Mouse (Mus musculus) adrenal gland, adult 2 months (tissue): Measurements from ENCODE around the gene Shb. TPM values are rescaled to one million over a fixed set of nuclear protein-coding genes. Genes with fewer than 3 reads are reported as not detected.

Experiments used
- DNase-seq: peaks from one replicate; pipeline ENCODE4 v3.0.0; 2021
- polyA plus RNA-seq: library from polyadenylated mRNA; depleted of rRNA; stranded (reverse); fragments of >200 nt; gene quantifications from 2 replicates; pipeline ENCODE4 v1.2.3, GENCODE M21; 2012
- total RNA-seq, 2 experiments: library from RNA; stranded (reverse); gene quantifications; 2 replicates each; pipeline ENCODE4 v1.2.3; 2021

The Shb gene
- total and polyA plus RNA-seq, 3 experiments, result 48.7 to 154 (median 106) TPM

DNA sequence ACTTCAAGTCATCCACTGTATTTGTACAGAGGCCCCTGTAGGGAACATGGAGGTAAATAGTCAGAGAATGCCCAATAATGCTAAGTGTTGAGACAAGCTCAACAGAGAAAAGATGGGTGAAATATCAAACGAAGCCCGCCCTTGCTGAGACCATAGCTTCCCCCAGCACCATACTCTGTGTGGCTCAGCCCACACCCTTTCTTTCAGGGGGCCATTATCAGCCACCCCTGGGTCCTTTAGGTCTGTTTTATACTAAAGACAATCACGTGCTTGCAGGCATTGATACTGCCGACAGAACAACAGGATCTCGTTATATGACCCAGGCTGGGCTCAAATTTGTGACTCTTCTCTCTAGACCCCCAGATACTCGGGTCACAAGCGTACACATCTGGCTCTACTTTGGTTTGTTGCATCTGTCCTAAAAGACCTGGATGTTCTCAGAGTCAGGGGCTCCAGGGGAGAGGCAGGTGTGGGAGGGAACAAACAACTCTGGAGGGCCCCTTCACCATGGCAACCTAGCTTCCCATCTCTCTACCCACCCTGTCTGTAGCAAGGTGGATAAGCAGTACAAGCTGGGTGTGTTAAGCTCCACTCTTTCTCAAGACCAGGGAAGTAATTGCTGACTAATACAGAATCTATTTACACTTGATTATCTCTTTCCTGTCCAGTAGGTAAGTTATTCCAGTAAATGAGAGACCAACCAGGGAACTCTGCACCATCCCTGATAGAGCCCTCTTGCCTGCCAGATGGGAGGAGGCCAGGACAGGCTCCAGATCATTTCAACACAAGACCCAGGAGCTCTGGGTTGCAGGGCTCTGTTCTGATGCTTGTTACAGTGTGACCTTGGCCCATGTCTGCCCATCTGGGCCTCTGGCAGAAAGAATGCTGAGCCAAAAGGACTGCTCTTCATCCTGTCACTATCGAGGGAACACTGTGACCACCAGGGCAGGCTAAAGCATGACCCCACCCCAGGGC is 48.7 kb downstream of the Shb start:
- DNase-seq, result peak; percentile 83

DNA sequence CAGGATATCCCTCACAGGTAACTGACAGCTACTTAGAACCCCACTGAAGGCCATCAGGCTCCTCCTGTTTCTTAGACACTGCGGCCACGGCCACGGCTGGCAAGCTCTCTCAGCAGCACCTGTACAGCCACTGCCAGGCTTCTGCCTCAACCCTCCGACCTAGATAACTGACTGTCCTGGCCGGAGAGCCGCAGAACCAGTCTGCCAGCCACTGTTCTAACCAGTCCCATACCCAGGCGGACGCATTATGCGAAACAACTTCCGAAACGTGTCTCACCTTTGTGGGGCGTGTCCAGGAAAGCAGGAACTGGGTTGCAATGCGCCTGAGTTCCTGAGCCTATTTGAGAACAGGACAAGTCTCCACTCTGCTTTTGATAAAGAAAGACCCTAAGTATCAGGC is 50.0 kb downstream of the Shb start:
- no peak for DNase-seq

DNA sequence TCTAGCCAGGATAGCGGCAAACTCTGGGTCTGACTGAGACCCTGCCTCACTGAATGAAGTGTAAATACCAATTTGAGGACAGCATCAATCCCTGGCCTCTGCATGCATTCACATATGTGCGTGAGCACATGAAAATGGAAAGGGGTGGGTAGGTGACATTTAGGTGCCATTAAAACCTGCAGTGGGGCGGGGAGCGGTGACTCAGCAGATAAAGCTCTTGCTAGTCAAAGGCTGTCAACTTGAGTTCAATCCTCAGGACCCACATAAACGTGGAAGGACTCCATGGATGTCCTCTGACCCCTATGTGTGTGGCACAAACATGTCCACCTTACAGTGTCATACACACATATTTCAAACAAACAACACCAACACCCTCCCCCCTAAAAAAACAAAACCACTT is 50.8 kb downstream of the Shb start:
- DNase-seq, result no peak

DNA sequence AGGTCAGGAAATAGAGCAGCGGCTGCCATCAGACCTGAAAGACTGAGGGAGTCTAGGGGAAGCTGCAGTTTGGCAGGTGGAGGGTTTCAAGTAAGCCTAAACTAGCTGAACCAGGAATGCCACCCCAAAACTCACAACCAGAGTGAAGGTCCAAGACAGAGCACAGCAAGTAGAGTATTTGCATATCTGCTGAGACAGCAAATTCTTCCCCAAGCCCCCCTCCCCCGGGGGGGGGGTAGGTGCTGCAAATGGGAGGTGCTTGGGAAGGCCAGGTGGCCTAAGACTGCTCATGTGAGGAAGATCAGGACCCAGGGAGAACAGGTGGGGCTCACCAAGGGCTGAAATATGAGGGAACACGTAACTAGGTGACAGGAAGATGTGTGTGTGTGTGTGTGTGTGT is 51.7 kb downstream of the Shb start:
- no peak for DNase-seq

DNA sequence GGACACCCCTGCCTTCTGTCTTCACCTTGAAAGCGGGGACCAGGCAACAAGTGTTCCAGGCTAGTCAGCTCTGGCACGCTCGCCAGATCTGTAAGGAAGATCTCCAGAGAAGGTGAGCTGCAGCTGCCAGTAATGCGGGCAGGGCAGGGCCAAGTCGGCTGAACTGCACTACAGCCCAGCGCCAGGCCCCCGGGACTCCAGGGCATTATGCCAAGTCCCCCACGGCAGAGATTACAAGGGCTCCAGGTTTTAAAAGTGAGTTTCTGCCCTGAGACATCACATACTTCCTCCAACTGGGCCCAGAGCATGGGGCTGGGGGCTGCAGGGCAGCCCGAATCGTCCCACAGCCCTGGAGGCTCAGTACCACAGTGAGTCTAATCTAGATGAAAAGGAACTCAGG is 52.8 kb downstream of the Shb start:
- no peak for DNase-seq

DNA sequence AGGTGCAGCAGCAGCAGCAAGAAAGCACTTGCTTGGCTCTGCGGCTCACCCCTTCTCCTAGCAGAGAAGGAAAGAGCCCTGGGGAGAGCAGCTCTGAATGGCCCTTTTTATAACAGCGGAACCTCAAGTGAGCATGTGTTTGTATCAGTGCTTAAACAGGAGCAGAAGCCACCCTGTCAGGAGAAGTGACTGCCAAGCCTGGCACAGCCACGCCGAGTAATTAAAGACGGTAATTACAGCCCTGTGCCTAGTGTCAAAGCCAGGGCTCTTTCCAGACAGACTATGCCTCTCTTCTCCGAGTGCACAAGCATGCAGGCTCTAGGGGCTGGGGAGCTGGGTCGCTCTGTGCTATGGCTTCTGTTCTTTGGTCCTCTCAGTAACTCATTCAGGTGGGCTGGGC is 54.1 kb downstream of the Shb start:
- no peak for DNase-seq

DNA sequence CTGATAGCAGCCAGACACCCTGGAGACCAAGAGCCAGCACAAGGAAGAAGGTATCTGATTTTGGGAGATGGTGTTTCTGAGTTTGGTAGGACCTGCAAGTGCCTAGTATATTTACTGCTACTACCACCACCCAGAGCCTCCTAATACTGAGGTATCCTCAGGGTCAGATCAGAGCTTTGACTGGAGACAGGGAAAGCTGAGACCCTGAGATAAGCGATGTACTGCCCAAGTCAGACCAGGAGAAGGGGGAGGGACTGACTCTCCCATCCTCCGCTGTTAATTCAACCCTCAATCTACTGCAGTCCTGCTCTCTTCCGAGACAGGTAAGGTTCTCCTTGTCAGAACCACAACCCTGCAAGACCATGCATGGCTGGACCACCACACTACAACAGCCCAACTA is 55.2 kb downstream of the Shb start:
- DNase-seq, result no peak

DNA sequence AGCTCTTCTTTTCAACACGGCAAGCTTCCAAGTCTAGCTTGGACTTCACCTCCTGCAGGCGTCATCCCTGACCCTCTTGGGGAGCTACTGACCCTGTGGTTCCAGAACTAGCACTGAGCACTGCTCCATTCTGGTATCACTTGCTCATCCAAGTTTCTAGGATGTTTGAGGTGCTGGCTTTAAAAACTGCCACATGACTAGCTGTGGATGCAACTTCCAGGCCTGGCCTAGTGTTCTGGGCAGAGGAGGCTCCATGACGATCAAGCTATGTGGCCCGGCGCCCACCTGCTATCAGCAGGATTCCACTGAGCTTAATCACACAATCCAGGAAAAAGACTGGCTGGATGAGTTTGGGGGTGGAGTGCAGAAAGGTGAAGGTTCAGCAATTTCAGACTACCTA is 57.4 kb downstream of the Shb start:
- peak; percentile 63 for DNase-seq

DNA sequence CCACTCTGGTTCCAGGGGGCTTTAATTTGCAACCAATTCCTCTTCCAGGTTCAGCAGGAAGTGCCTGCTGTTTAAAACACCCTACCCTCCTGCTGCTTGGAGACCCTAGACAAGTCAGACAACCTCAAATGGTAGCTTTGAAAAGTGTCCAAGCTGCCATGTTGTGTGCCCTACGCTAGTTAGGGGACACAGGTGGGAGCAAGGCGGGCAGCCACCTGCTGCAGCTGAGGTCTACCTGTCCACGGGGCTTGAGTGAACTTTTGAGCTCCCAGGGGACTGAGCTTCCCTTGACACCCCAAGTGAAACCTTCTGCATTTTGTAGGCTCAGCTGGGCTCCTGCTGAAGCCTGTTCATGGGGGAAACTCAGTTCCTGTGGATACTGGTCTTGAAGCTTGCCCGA is 58.1 kb downstream of the Shb start:
- DNase-seq, result no peak

DNA sequence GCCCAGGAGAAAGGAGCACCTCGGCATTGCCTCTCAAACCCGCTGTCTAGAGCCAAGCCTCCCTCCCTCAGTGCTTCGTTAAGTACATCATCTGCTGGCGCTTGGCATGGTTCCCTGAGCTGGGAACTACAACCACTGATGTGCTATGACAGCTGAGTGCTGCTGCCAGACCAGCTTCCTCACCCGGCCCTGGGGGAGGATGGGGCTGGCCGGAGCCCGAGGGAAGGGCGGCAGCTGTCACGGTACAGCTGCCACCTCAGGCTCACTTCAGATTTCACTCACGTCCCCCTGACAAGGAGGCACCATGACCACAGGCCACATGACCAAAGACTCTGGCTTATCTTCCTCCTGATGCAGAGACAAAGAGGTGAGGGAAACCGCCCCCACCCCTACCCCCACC is 59.1 kb downstream of the Shb start:
- DNase-seq, result peak; percentile 88

DNA sequence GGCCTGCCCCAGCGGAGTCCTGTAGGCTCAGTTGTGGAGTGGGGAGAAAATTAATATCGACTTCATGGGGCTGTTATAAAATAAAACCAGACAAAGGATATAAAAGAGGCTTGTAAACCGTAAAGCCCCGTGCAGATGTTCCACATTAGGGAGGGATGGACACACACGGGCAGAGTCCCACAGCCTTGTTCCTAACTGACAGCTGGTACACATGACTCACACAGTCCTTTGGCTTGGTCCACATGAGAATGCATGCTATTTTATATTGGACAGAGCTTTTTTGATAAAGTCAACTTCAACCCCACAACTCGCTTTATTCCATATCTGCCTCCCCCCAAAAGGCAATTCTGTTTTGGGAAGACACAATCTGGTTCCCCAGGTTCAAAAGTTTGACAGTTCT is 59.6 kb downstream of the Shb start:
- DNase-seq, result no peak

DNA sequence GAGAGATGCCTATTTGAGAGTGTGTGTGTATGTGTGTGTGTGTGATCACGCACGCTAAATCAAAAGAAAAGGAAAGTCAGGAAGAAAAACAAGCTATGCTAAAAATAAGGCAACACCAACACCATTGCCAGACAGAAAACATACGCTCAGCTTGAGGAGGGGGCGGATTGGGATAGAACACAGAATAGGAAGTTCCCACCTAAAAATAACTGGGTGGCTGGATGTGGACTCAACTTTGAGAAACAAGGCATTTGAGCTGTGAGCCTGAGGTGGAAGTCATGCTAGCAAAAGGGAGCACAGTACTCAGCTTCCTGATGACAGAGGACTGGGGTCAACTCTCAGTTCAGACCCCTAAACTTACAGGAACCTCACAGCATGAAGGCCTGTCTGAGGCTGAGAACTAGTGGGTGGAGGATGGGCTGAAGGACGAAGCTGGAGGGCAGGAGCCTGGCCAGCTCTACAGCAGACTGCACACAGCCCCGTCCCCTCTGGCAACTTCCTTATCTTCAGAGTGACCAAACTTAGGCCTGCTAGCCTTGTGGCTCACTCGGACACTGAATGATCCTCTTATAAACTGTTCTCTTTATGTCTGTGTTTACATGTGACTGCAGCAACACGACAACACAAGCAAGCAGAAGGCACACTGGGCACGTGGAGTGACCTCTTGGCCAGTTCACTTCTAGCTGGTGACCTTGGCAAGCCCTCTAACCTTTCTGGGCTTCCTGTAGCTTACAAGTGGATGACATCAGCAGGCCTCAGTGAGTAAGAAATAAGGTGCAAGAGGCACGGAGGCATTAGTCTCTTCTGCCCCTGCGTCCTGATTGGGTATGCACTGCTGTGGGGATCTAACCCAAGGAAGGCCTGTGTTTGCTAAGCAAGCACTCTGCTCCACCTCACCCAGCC is 60.4 kb downstream of the Shb start:
- peak; percentile 81 for DNase-seq

DNA sequence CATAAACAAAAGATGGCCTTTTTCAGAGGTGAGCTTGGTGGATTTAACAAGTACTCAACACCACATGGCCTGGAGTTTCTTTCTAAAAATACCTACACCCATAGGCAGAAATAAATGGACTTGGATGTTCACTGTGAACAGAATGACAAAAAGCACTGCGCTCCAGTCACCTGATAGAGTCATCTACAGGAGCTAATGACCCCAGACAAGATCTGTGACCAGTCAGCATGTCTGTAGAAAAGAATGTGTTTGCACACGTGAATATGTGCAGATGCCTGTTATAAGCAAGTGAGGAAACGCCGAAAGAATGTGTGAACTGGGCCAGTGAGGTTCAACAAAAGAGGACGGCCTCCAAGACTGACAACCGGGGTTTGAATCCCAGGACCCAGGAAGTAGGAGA is 63.2 kb downstream of the Shb start:
- no peak for DNase-seq

DNA sequence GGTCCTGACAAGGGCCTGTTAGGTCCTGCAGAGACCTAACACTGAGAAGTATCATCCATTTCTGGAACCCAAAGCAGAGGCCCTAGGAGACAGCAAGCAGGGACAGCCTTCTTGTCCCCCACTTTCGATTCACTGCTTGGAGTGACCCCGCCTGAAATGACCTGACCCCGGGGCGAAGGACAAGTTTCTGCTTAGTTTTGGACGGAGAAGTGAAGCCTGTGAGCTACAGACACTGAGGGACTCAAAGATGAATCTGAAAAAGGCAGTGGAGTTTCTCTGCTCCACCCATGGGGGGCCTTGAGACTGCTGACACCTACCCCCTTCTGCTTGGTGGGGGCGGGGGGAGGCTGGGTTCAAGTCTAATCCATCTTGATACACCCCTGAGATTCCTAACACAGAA is 63.8 kb downstream of the Shb start:
- DNase-seq, result peak; percentile 29

DNA sequence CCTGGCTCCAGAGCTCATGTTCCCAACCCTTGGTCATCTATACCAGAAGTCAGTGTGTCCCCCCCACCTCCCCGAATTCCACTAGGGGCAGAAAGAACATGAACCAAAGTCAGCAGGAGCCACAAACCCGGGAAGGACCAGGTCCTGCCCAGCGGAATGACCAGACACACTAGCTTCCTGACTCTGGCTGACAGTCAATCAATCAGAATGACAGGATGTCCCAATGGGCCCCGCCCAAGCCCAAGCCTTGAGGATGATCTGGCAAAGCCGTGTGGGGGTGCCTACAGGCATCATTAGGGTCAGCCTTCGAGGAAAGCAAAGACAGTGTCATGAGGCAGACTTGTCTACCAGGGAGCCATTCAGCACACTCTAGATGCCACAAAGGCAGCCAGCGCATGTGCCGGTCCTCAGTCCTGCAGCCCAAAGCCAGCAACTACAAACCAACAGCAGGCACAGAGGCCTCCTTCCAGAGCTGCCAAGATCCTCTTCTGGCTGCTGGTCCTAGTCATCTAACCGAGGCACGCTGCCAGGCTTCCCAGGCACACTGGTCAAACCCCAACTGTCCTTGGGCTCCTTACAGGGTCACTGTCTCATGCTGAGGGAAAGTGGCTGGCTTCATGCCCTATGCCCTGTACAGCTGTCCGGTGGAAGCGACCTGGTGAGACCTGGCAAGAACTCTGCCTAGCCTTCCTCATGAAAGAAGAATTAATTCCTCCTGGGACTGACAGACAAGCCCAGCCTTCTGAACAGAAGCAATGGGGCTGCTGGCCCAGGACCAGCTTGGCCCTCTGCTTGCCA is 65.0 kb downstream of the Shb start:
- peak; percentile 97 for DNase-seq

DNA sequence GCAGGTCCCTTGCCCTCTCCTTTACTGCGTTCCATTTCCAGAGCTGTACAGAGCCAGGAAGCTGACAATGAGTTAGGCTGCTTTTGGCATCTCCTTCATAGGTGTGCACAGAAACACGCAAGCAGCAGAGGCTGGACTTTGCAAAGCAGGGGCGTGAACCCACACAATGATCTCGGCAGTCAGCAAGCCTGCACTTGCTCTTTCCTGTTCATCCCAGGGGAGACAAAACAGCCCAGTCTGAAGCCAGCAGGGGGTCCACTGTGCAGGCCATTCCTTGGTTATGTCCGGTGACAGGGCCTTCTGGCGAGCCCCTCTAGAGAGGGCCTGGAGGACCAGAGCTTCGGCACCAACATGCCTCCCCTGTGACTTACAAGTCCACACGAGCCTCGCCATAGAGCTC is 67.3 kb downstream of the Shb start:
- no peak for DNase-seq

DNA sequence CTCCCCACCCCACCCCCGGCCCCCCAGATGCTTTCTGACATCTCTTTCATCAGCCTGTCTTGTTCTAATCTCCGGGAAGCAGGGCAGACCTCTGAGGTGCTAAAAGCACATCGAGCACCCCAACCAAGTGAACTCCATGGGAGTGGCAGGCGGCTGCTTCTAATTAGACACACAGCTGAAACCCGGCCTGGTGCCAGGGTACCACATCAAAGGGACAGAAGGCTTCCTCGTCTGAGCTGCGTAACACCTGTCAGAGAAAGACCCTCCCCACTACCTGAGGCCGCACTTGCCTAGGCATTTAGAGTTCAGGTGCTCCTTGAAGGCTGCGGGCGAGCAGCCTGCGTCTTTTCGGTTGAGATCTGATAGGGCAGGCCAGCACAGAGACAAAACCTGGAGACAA is 67.7 kb downstream of the Shb start:
- no peak for DNase-seq

DNA sequence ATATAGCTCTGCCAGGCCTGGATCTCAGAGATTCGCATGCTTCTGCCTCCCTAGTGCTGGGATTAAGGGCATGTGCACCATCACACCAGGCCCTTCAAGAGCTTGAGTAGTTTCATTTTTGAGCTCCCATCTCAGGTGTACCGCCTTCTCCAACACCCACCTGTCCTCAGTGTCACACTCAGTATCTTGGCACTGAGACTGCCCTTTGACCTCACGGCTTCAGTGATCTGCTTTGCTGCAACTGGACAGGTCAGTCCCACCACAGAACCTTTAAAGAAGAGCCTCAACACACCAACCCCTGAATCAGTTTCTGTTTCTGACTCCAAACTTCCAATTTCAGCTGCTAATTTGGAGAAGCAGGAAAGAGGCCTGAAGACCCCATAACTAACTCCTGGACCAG is 68.1 kb downstream of the Shb start:
- no peak for DNase-seq

DNA sequence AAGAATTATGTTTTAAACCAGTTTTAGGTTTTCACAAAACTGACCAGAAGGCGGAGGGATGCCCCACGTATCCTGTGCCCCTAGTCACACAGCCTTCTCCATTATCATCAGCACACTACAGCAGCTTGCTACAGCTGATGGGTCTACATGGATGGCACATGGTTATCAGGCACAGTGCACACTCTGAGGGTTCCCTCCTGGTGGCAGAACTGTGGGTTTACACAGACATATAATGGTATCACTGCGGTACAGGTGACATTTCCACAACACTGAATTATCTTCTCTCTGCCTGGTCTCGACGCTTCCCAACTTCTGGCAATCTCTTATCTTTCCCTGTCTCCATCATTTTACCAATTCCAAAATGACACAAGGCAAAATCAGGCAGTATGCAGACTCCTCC is 69.6 kb downstream of the Shb start:
- DNase-seq, result no peak

DNA sequence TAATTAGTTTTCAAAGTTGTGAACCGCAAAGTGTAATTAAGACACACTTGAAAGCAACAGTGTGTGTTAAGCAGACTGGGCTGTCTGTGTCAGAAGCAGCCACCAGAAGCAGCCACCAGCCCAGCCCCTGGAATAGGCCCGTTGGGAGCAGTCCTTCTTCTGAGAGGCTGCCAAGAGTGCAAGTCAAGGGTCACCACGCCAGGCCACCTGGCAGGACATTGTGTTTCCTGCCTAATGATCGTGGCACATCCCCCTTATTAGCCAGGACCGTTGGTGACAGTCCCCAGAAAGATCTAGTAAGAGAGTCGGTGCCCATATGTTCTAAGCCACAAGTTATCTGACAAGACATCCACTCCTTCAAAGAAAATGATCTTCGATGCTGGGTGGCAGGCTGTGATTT is 70.6 kb downstream of the Shb start:
- DNase-seq, result peak; percentile 66

DNA sequence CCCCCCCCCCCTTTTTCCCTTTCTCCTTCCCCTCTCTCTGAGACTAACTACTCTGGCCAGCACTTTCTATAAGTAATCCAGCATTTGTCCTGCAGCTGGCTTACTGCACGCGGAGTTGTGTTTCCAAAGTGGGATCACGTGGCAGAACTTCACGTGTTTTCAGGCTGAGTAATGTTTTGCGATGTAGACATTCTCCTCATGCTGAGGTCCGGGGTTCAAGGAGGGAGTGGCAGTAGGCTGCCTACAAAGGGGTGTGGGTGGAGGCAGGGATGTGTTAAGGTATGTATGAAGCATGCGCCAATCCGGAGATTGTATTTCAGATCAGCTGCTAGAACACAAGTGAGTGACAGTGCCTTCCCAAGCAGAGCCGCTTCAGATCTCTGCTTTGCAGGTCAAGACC is 72.9 kb downstream of the Shb start:
- no peak for DNase-seq

DNA sequence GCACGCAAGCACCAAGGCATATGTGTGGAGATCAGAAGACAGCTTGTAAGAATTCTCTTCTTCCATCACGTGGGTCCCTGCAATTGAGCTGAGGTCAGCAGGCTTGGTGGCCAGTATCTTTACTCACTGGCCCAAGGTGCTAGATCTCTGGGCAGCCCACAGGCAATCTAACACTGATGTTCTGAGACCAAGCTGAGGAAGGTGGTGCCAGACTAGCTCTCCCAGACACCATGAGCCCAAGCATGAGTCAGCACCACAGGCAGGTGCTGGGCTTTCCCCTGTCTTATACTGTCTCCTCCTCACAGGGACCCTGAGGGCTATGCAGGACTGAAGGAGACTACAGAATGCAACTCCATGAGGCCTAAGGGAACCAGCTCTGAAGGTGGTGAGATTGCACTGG is 74.7 kb downstream of the Shb start:
- no peak for DNase-seq
